Mouse (Mus musculus): ENCODE results near the gene St6galnac3.

GRCm38 (mm10) chr3:153599179-153599578, 125.8 kb downstream of the St6galnac3 start:
- TF ChIP-seq CTCF (IDR thresholded peaks at IDR 0.05; ENCODE audit: low read depth) (no peak), EP300 (optimal IDR thresholded peaks at IDR 0.05) (no peak)
